Mouse (Mus musculus): Measurements from ENCODE around the gene Dusp10. TPM values are rescaled to one million over a fixed set of nuclear protein-coding genes. Genes with fewer than 3 reads are reported as not detected.
A peak's percentile ranks its signal among the peaks of the same experiment; 100 is the strongest.

Gene Dusp10
- polyA plus RNA-seq, 1 experiment from 2014 or later: 9.7 TPM

DNA sequence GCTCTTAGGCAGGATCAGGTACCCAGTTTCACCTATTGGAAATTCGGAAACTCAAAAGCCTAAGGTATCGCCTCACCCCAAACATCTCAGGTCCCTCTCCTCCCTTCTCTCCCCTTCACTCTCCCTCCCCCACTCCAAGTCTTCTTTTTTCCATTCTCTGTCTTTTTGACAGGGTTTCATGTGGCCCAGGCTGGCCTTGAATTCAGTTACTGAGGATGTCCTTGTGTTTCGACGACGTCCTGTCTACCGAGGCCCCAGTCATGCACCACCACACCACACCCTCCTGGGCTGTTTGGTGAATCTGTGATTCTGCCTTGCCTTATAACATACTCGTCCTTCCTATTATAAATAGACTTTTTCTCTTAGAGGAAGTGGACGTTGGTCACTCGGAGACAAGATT is 34.7 kb downstream of the Dusp10 start:
- H3K4me3 ChIP-seq (ENCODE audit: control insufficient read depth in 1 of 2, insufficient read depth in 1 of 2, low read depth in 1 of 2, low read length in 2 of 2): no peak overlapping the region
- peaks cover 14% of the 10 kb centered on the region for H3K36me3 ChIP-seq (ENCODE audit: control insufficient read depth, insufficient read depth, low read length)
- no peak overlapping the region for H3K27ac ChIP-seq (replicated peaks in 1 of 2; ENCODE audit: control insufficient read depth in 1 of 2, insufficient read depth in 1 of 2, low read depth in 2 of 2, low read length in 2 of 2)
- no peak overlapping the region for H3K9ac ChIP-seq (ENCODE audit: low read length)
- WGBS: 72% methylated on average over 9 of the region's 9 CpGs
- H3K4me1 ChIP-seq (ENCODE audit: control insufficient read depth in 2 of 2, insufficient read depth in 2 of 2, low read length in 2 of 2): peaks cover 28 to 42% of the 10 kb centered on the region in 2 experiments
- H3K9me3 ChIP-seq (ENCODE audit: control insufficient read depth, low read length): no peaks in the 10 kb centered on the region
- H3K27me3 ChIP-seq (ENCODE audit: control insufficient read depth, insufficient read depth, low read length): no peaks in the 10 kb centered on the region
- ATAC-seq (ENCODE audit: insufficient number of reproducible peaks, insufficient read depth, low FRiP score, low read depth): no peak
- H3K4me2 ChIP-seq (ENCODE audit: low read length): no peak overlapping the region

DNA sequence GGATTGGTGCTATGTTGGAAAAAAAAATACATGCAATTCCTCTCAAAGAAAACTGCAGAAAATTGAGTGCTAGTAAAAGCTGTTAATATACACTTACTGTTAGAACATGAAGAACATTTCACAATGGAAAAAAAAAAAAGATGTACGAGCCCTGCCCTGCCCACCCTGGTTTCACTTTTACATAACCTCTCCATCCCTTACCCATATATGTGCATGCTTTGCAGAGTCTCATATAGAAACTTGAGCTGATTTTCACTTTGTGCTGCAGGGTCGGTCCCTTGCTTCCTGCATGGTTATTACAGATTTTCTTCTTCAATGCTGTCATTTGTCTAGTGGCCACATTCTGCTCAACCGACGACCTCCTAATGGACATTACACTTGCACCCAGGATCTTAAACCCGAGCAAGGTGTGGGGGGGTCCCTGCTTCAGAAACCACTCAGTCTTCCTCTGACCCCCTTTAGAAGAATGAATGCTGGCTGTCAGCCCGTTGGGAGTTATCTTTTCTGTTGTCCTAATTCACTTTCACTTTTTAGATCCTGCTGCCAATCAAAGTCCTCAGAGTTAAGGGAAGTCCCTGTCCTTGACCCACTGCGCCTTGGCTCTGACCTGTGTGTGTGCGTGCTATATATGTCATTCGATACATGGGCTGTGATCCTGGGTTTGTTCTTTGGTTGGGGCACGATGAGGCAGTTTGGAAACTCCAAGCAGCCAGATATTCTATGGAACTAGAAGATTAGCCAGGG is 35.7 kb downstream of the Dusp10 start:
- H3K4me2 ChIP-seq (ENCODE audit: low read length): peak overlapping the region; percentile 53
- H3K9ac ChIP-seq (ENCODE audit: low read length): peak overlapping the region; percentile 60
- no peak for ATAC-seq (ENCODE audit: insufficient number of reproducible peaks, insufficient read depth, low FRiP score, low read depth)
- 58% methylated on average over 10 of the region's 10 CpGs for WGBS
- H3K27me3 ChIP-seq (ENCODE audit: control insufficient read depth, insufficient read depth, low read length): no peaks in the 10 kb centered on the region
- peak overlapping the region in 1 of 2 experiments; percentile 4; a peak in 1 of 4 replicates for H3K4me3 ChIP-seq (ENCODE audit: control insufficient read depth in 1 of 2, insufficient read depth in 1 of 2, low read depth in 1 of 2, low read length in 2 of 2)
- peaks cover 14% of the 10 kb centered on the region for H3K36me3 ChIP-seq (ENCODE audit: control insufficient read depth, insufficient read depth, low read length)
- H3K9me3 ChIP-seq (ENCODE audit: control insufficient read depth, low read length): no peaks in the 10 kb centered on the region
- peaks cover 30 to 49% of the 10 kb centered on the region in 2 experiments for H3K4me1 ChIP-seq (ENCODE audit: control insufficient read depth in 2 of 2, insufficient read depth in 2 of 2, low read length in 2 of 2)
- peak overlapping the region; percentile 39 to 53; a peak in 1 of 4 replicates for H3K27ac ChIP-seq (replicated peaks in 1 of 2; ENCODE audit: control insufficient read depth in 1 of 2, insufficient read depth in 1 of 2, low read depth in 2 of 2, low read length in 2 of 2)

DNA sequence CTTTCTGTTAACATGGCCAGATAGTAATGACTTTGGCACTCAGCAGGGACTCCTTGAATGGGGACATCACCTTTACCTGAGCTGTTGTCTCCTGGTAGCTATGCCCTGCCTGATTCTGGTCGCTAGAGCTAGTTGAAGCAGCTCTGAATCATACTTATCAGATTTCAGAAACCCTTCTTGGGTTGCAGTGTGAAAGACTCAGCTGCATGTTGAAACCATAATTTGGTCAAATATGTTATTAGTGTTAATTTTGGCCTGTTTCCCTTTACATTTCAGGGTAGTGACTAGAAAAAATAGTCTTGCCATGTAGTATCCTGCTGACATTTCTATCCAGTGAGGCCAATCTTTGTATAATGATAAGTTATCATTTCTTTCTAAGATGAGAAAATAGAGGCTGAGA is 38.2 kb downstream of the Dusp10 start:
- H3K36me3 ChIP-seq (ENCODE audit: control insufficient read depth, insufficient read depth, low read length): no peaks in the 10 kb centered on the region
- H3K27ac ChIP-seq (replicated peaks in 1 of 2; ENCODE audit: control insufficient read depth in 1 of 2, insufficient read depth in 1 of 2, low read depth in 2 of 2, low read length in 2 of 2): peak overlapping the region; percentile 78 to 84
- no peaks in the 10 kb centered on the region for H3K27me3 ChIP-seq (ENCODE audit: control insufficient read depth, insufficient read depth, low read length)
- ATAC-seq (ENCODE audit: insufficient number of reproducible peaks, insufficient read depth, low FRiP score, low read depth): no peak
- no peak overlapping the region for H3K9ac ChIP-seq (ENCODE audit: low read length)
- no peak overlapping the region for H3K4me3 ChIP-seq (ENCODE audit: control insufficient read depth in 1 of 2, insufficient read depth in 1 of 2, low read depth in 1 of 2, low read length in 2 of 2)
- no peaks in the 10 kb centered on the region for H3K9me3 ChIP-seq (ENCODE audit: control insufficient read depth, low read length)
- H3K4me1 ChIP-seq (ENCODE audit: control insufficient read depth in 2 of 2, insufficient read depth in 2 of 2, low read length in 2 of 2): peaks cover 30 to 49% of the 10 kb centered on the region in 2 experiments
- WGBS: 53% methylated on average over 1 of the region's 1 CpGs
- H3K4me2 ChIP-seq (ENCODE audit: low read length): no peak overlapping the region; the same call in 1 of the 2 replicates

DNA sequence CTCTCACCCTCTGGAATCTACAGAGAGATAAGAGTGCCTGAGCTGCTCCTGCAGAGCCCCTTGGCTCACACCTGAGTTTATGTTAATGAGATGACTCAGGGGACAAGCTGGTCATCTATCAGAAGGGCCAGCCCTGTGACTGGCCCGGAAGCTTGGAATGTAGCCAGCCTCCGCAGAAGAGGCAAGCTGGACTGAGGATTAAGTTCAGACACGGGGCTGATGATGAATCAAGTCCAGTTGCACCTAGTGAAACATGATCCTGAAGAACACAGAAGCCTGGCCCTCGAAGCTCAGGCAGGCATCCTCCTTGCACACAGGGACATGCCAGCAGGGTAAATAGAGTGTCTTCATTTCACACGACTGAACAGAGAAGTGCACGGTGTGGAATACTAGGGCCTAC is 38.7 kb downstream of the Dusp10 start:
- 14% methylated on average over 6 of the region's 6 CpGs for WGBS
- ATAC-seq (ENCODE audit: insufficient number of reproducible peaks, insufficient read depth, low FRiP score, low read depth): no peak
- Histone ChIP-seq H3K4me1 (ENCODE audit: control insufficient read depth in 2 of 2, insufficient read depth in 2 of 2, low read length in 2 of 2) (peaks cover 30 to 49% of the 10 kb centered on the region in 2 experiments), H3K4me3 (ENCODE audit: control insufficient read depth in 1 of 2, insufficient read depth in 1 of 2, low read depth in 1 of 2, low read length in 2 of 2) (no peak overlapping the region), H3K27ac (replicated peaks in 1 of 2; ENCODE audit: control insufficient read depth in 1 of 2, insufficient read depth in 1 of 2, low read depth in 2 of 2, low read length in 2 of 2) (peak overlapping the region; percentile 78 to 84), H3K36me3 (ENCODE audit: control insufficient read depth, insufficient read depth, low read length) (no peaks in the 10 kb centered on the region), H3K9me3 (ENCODE audit: control insufficient read depth, low read length) (no peaks in the 10 kb centered on the region), H3K9ac (ENCODE audit: low read length) (peak overlapping the region; percentile 50), H3K4me2 (ENCODE audit: low read length) (peak overlapping the region; percentile 34), H3K27me3 (ENCODE audit: control insufficient read depth, insufficient read depth, low read length) (no peaks in the 10 kb centered on the region)

DNA sequence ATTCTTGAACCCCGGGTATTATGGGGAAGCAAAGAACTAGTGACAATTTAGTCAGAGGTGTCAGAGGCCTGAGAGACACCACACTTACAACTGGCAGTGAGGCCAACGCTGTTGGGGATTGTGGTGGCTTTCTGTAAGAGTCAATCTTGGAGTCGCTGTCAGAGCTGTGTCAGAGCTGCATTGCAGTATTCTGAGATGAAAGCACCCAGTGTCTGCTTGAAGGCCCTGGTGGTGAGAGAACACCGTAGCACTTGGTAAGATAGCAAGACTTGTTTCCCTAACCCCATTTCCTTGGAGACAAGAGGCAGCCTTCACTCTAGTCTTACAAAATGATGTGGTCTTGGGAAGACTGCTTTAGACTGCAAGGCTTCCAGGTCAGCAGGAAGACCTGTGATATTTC is 39.2 kb downstream of the Dusp10 start:
- H3K36me3 ChIP-seq (ENCODE audit: control insufficient read depth, insufficient read depth, low read length): no peaks in the 10 kb centered on the region
- no peak overlapping the region for H3K4me3 ChIP-seq (ENCODE audit: control insufficient read depth in 1 of 2, insufficient read depth in 1 of 2, low read depth in 1 of 2, low read length in 2 of 2)
- no peaks in the 10 kb centered on the region for H3K9me3 ChIP-seq (ENCODE audit: control insufficient read depth, low read length)
- no peaks in the 10 kb centered on the region for H3K27me3 ChIP-seq (ENCODE audit: control insufficient read depth, insufficient read depth, low read length)
- ATAC-seq (ENCODE audit: insufficient number of reproducible peaks, insufficient read depth, low FRiP score, low read depth): no peak
- peaks cover 30 to 53% of the 10 kb centered on the region in 2 experiments for H3K4me1 ChIP-seq (ENCODE audit: control insufficient read depth in 2 of 2, insufficient read depth in 2 of 2, low read length in 2 of 2)
- H3K4me2 ChIP-seq (ENCODE audit: low read length): peak overlapping the region; percentile 34
- WGBS: 31% methylated on average over 4 of the region's 4 CpGs
- peak overlapping the region; percentile 78 to 84 for H3K27ac ChIP-seq (replicated peaks in 1 of 2; ENCODE audit: control insufficient read depth in 1 of 2, insufficient read depth in 1 of 2, low read depth in 2 of 2, low read length in 2 of 2)
- peak overlapping the region; percentile 50 for H3K9ac ChIP-seq (ENCODE audit: low read length)

DNA sequence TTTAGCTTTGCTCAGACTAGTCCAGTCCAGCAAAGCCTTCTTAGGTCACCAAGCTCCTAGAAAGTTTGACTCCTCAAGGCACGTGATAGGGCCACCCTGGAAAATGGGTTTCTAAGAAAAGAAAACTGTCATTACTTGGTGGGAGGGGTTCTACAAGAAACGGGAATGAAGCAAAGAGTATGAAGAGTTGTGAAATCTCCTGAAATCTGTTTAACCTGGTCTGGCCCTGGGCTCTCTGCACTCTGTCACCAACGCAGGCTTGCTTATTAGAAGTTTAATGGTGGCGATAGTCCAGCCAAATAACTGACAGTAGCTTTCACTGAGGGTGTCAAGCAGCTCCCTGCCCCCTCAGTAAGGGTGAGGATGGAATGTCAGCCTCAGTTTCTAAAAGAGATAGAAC is 40.0 kb downstream of the Dusp10 start:
- peaks cover 37 to 61% of the 10 kb centered on the region in 2 experiments for H3K4me1 ChIP-seq (ENCODE audit: control insufficient read depth in 2 of 2, insufficient read depth in 2 of 2, low read length in 2 of 2)
- no peaks in the 10 kb centered on the region for H3K27me3 ChIP-seq (ENCODE audit: control insufficient read depth, insufficient read depth, low read length)
- H3K4me3 ChIP-seq (ENCODE audit: control insufficient read depth in 1 of 2, insufficient read depth in 1 of 2, low read depth in 1 of 2, low read length in 2 of 2): no peak overlapping the region
- H3K36me3 ChIP-seq (ENCODE audit: control insufficient read depth, insufficient read depth, low read length): no peaks in the 10 kb centered on the region
- no peaks in the 10 kb centered on the region for H3K9me3 ChIP-seq (ENCODE audit: control insufficient read depth, low read length)
- peak overlapping the region; percentile 47 to 84; a peak in 3 of 4 replicates for H3K27ac ChIP-seq (replicated peaks in 1 of 2; ENCODE audit: control insufficient read depth in 1 of 2, insufficient read depth in 1 of 2, low read depth in 2 of 2, low read length in 2 of 2)
- no peak for ATAC-seq (ENCODE audit: insufficient number of reproducible peaks, insufficient read depth, low FRiP score, low read depth)
- peak overlapping the region; percentile 50; the same call in 1 of the 2 replicates for H3K9ac ChIP-seq (ENCODE audit: low read length)
- WGBS: 42% methylated on average over 4 of the region's 4 CpGs
- H3K4me2 ChIP-seq (ENCODE audit: low read length): peak overlapping the region; percentile 13; the same call in 1 of the 2 replicates

DNA sequence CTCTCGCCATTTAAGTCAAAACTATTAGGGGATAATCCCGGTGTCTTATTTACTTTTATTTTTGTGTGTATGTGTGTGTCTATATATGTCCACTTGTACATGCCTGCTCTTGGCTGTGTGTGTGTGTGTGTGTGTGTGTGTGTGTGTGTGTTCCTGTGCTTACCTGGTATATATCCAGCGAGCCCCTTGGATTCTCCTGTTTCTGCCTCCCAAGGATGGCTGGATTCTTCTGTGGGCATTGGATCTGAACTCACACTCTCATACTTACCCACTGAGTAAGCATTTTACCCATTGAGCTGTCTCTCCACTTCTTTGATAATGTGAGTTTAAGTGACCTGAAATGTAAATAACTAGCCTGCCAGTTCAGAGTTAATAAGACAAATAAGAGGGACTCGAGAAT is 40.6 kb downstream of the Dusp10 start:
- Histone ChIP-seq H3K4me3 (ENCODE audit: control insufficient read depth in 1 of 2, insufficient read depth in 1 of 2, low read depth in 1 of 2, low read length in 2 of 2) (no peak overlapping the region), H3K27ac (replicated peaks in 1 of 2; ENCODE audit: control insufficient read depth in 1 of 2, insufficient read depth in 1 of 2, low read depth in 2 of 2, low read length in 2 of 2) (peak overlapping the region in 1 of 2 experiments; percentile 84; a peak in 1 of 4 replicates), H3K9me3 (ENCODE audit: control insufficient read depth, low read length) (no peaks in the 10 kb centered on the region), H3K27me3 (ENCODE audit: control insufficient read depth, insufficient read depth, low read length) (no peaks in the 10 kb centered on the region), H3K9ac (ENCODE audit: low read length) (no peak overlapping the region), H3K4me2 (ENCODE audit: low read length) (no peak overlapping the region), H3K36me3 (ENCODE audit: control insufficient read depth, insufficient read depth, low read length) (no peaks in the 10 kb centered on the region), H3K4me1 (ENCODE audit: control insufficient read depth in 2 of 2, insufficient read depth in 2 of 2, low read length in 2 of 2) (peaks cover 40 to 60% of the 10 kb centered on the region in 2 experiments)
- WGBS: 88% methylated on average over 4 of the region's 4 CpGs
- no peak for ATAC-seq (ENCODE audit: insufficient number of reproducible peaks, insufficient read depth, low FRiP score, low read depth)

All from heart, embryonic 14.5 days (tissue).